Mouse (Mus musculus): ENCODE measurements at regions not wholly inside any gene's neighbourhood (a gene's known extent, or its start where the extent isn't known, plus 50 kb on each side); places are given as distances from the start of the nearest gene placed in this dataset.

DNA sequence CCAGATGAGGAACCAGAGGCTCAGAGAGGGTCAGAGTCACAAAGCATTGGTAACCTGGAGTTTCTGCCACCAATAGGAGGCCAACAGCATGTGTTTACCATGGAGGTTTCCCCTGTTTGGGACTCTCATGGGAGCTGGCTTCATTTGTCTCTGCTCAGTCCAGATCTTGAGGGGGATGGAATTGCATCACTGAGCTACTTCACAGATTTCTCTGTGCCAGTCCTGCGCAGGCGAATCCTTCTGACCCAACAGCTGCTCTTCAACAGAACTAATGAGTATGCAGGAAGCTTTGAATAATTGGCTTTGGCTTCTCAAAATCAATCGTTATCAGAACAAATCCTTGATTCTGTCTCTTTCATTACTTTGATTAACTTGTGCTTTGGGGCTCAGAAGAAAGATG is 253.1 kb downstream of the 1810013L24Rik start:
- no peak for TF ChIP-seq CTCF (IDR thresholded peaks at IDR 0.05; ENCODE audit: low read depth, low read length)
- no peak for TF ChIP-seq POLR2A (IDR thresholded peaks at IDR 0.05; ENCODE audit: borderline replicate concordance, low read depth, low read length)

Data from bone marrow macrophage, adult 2 months (primary cell).